Mouse (Mus musculus) lung, adult 2 months (tissue): ENCODE results near the gene Gm4450.

Source experiments
- CTCF ChIP-seq: fragments of 200-500 bp; IDR thresholded peaks from 2 replicates; pipeline ENCODE4 v1.5.1; 2011; ENCODE audit warnings: mild to moderate bottlenecking, low read length, control low read depth; ENCODE audit not compliant: insufficient read depth
- POLR2A ChIP-seq: fragments of 200-500 bp; IDR thresholded peaks from 2 replicates; pipeline ENCODE4 v1.6.1; 2011; ENCODE audit warnings: low read depth, mild to moderate bottlenecking, control low read depth, low read length, borderline replicate concordance; ENCODE audit errors: extremely low read depth

DNA sequence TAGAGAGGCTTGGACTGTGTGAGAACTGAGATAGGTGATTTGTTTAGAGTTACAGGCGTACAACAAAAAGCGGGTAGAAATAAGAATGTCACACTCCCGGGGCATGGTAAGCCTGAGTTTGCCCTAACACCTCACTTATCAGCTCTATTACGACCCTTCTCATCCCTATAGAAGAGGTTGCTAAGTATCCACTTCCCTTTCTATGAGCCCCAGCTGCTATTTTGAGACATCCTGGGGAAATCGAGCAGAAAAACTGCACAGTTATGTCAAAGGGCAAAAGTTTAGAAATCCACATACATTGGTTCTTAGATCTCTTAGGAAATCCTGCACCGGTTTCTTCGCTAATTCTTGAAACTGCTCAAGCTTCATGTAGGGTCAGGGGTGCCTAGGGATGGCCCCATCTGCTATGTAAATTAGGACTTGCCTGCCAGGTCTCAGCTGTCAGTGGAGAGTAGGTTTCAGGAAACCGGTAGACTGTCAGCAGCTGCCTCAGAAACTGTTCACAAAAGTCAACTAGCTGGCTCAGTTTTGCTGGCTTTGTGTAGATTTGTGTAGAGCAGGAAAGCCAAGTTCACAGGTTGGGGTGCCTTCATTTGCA is 27.9 kb downstream of the Gm4450 start:
- TF ChIP-seq CTCF (no peak), POLR2A (no peak)
